In genomic region chr5:111465811-111466299, GRCm38 (mm10) we compare ENCODE assay signal across 9 mouse cellular contexts. TPM values are rescaled to one million over a fixed set of nuclear protein-coding genes. Genes with fewer than 3 reads are reported as not detected.
DNase-seq lines count a peak whose midpoint lies in the region; ATAC-seq lines count a peak whose summit lies in the region.
"Had no signal": no experiment of that assay in that cellular context is flagged by ENCODE, and none has a peak within 500 bp of the region (broad histone marks: within the 10 kb centered on the region; RNA-seq: fewer than 3 reads in every experiment).

No protein-coding gene starts in this region.

- H3K9me3 ChIP-seq in intestine, embryonic 15.5 days, result no peaks in the 10 kb centered on the region
- H3K9me3 ChIP-seq in liver, embryonic 15.5 days (replicated peaks), result no peaks in the 10 kb centered on the region
- no peaks in the 10 kb centered on the region for H3K9me3 ChIP-seq in neural tube, embryonic 15.5 days (replicated peaks)

- no peaks in the 10 kb centered on the region for H3K36me3 ChIP-seq in intestine, embryonic 15.5 days
- no peaks in the 10 kb centered on the region for H3K36me3 ChIP-seq in liver, embryonic 15.5 days (replicated peaks)
- no peaks in the 10 kb centered on the region for H3K36me3 ChIP-seq in neural tube, embryonic 15.5 days

- H3K27ac ChIP-seq in intestine, embryonic 15.5 days, result peak overlapping the region; percentile 44; the same call in 1 of the 2 replicates
- H3K27ac ChIP-seq in liver, embryonic 15.5 days (replicated peaks), result peak overlapping the region; percentile 64
- H3K27ac ChIP-seq in neural tube, embryonic 15.5 days (replicated peaks), result peak overlapping the region; percentile 18; the same call in 1 of the 2 replicates

- WGBS in intestine, embryonic 15.5 days, result 46% methylated on average over 11 of the region's 11 CpGs
- 38% methylated on average over 11 of the region's 11 CpGs for WGBS in liver, embryonic 15.5 days (ENCODE audit: insufficient replicate concordance)
- WGBS in neural tube, embryonic 15.5 days, result 51% methylated on average over 11 of the region's 11 CpGs

- H3K4me3 ChIP-seq in intestine, embryonic 15.5 days (replicated peaks), result no peak overlapping the region
- H3K4me3 ChIP-seq in liver, embryonic 15.5 days (replicated peaks), result no peak overlapping the region
- H3K4me3 ChIP-seq in neural tube, embryonic 15.5 days (replicated peaks), result no peak overlapping the region

- no peaks in the 10 kb centered on the region for H3K27me3 ChIP-seq in intestine, embryonic 15.5 days (replicated peaks)
- no peaks in the 10 kb centered on the region for H3K27me3 ChIP-seq in liver, embryonic 15.5 days
- H3K27me3 ChIP-seq in neural tube, embryonic 15.5 days (replicated peaks), result no peaks in the 10 kb centered on the region
- H3K27me3 ChIP-seq: CH12.LX had no signal

- peaks cover 11% of the 10 kb centered on the region; the same call in 1 of the 2 replicates for H3K4me1 ChIP-seq in intestine, embryonic 15.5 days (replicated peaks)
- H3K4me1 ChIP-seq in liver, embryonic 15.5 days (replicated peaks), result peaks cover 16% of the 10 kb centered on the region
- peaks cover 6% of the 10 kb centered on the region; the same call in 1 of the 2 replicates for H3K4me1 ChIP-seq in neural tube, embryonic 15.5 days

- no peak overlapping the region for H3K9ac ChIP-seq in intestine, embryonic 15.5 days
- no peak overlapping the region for H3K9ac ChIP-seq in liver, embryonic 15.5 days
- no peak overlapping the region for H3K9ac ChIP-seq in neural tube, embryonic 15.5 days (replicated peaks)

- H3K4me2 ChIP-seq in intestine, embryonic 15.5 days (replicated peaks), result no peak overlapping the region
- no peak overlapping the region for H3K4me2 ChIP-seq in liver, embryonic 15.5 days
- H3K4me2 ChIP-seq in neural tube, embryonic 15.5 days, result no peak overlapping the region; the same call in 1 of the 2 replicates

- ATAC-seq in intestine, embryonic 15.5 days, result peak; percentile 85
- ATAC-seq in liver, embryonic 15.5 days (ENCODE audit: insufficient read depth), result peak; percentile 35
- no peak for ATAC-seq in neural tube, embryonic 15.5 days (ENCODE audit: low FRiP score)

- DNase-seq in right cerebral cortex, adult 18-20 months, result peak; percentile 56
- no peak for DNase-seq in right cerebral cortex, postnatal 4 days
- peak; percentile 99 for DNase-seq in heart, adult 11 months
- DNase-seq in urinary bladder, adult 2 months (ENCODE audit: low spot score), result no peak
- no peak for DNase-seq in spleen, adult 12 weeks (ENCODE audit: low spot score)

RNA-seq across cellular contexts. Expression of gene Mn1, which starts 48.7 kb away (rescaled TPM):
- polyA plus RNA-seq in intestine, embryonic 15.5 days (2015; fragmentation: Nextera tagmentation; extraction: Ambion mirVana), result 8.0 and 8.7 TPM in 2 replicates
- polyA plus RNA-seq in liver, embryonic 15.5 days (2015; fragmentation: Nextera tagmentation; extraction: Ambion mirVana), result 1.2 and 1.4 TPM in 2 replicates
- polyA plus RNA-seq in neural tube, embryonic 15.5 days (2015; fragmentation: Nextera tagmentation; extraction: Ambion mirVana), result 15.2 and 18.3 TPM in 2 replicates
- polyA plus RNA-seq in urinary bladder, adult 2 months (2012; rRNA removed), result 4.9 and 8.3 TPM in 2 replicates

Comparison
In these comparisons a context has a peak if more than half of its experiments do, and no peak if none do; other contexts are left out.
1. DNase-seq: peak in right cerebral cortex, adult 18-20 months (single experiment) and heart, adult 11 months (single experiment); none in right cerebral cortex, postnatal 4 days (single experiment), urinary bladder, adult 2 months (single experiment) and spleen, adult 12 weeks (single experiment).
2. Peak in every context shown above with its lines, with median percentiles within 50 percentile points of each other: H3K27ac ChIP-seq.